Mouse (Mus musculus): ENCODE results near the gene Ano10.

The Ano10 gene

DNA sequence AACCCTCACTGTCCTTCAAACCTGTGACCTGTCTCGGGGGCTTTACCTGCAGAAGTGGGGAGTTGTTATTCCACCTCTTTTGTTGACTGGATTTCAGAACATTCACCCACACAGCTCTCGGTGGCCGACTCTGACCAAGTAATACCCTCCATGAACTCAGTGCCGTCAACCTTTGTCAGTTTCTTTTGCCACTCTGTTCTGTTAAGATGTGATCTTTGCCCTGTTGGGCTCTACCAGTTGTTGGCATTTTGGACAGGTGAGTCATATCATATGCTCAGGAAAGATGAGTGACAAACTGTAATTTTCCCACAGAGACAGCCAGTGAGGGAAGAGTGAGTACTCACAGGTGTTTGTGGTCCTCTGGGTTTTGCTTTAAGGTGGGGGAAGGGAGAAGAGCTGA, 129.7 kb downstream of the Ano10 start:
- no peak for DNase-seq (ENCODE audit: extremely low read depth, low read depth)

DNA sequence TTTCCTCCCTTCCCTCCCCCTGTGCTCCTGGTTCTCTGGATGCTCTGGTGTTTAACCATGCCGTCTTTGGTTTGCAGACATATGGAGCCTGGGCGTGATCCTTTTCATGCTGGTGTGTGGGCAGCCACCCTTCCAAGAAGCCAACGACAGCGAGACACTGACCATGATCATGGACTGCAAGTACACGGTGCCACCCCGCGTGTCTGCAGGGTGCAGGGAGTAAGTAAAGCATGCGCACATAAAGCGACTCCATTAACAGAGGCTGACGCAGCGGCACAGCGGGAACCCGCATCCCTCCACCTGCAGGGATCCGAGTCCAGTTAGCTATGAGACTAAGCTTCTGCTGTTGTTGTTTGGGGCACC, 137.2 kb downstream of the Ano10 start:
- DNase-seq (ENCODE audit: extremely low read depth, low read depth): no peak

DNA sequence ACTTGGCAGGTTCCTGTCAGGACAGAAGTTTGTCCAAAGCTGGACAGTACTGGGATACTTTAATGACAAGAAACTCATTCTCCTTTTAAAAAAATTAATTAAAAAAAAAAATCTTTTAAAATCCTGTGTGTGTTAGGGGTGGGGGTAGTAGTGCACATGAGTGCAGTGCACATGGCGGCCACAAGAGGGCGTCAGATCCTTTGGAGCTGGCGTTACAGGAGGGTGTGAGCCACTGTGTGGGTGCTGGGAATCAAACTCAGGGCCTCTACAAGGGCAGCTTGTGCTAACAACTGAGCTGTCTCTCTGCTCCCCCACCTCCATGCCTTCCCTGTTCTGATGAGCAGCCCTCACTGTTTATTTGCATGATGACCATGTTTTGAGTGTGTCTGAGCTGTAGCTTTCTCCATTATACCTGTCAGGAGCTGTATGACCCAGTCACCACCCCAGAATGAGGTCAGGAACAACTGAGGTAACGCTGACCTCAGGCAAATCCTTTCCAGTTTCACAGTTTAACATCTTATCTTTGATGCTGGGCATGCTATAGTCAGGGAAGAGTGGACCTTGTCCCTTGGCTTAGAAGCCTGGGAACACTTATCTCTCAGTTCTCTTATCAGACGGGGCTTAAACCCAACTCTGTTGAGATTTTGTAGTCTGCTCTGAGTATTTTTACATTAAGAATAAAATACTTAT, 137.7 kb downstream of the Ano10 start:
- no peak for DNase-seq (ENCODE audit: extremely low read depth, low read depth)

DNA sequence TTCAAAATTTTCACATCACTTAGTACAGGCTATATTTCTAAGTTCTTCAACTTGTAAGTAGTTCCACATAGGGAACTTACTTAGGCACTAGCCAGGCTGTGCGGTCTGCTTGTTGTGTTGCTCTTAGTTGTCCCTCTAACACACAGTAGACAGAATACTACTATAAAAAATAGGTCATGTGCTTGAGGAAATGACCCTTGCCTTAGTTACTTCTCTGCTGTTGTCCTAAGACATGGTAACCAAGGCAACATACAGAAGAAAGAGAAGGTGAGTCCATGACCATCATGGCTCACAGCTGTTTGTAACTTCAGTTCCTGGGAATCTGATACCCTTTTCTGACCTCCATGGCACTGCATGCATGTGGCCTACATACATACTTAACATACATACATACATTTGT, 139.0 kb downstream of the Ano10 start:
- no peak for DNase-seq (ENCODE audit: extremely low read depth, low read depth)

DNA sequence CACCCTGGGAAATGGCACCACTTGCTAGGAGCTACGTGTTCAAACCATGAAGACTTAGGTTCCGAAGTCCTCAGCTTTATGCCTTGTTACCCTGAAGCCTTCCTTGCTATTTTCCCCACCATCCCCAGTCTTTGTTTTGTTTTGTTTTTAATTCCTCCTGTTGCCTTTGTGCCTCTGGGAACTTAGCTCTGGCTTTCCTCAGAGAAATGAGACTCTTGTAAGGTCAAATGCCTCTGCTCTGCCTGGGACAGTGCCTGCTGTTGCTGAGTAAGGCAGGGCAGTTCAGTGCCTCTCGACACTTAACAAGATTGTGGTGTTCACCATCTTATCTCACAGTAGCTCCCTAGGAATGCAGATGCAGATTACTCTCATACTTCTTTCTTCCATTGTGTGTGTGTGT, 140.8 kb downstream of the Ano10 start:
- DNase-seq (ENCODE audit: extremely low read depth, low read depth): no peak

DNA sequence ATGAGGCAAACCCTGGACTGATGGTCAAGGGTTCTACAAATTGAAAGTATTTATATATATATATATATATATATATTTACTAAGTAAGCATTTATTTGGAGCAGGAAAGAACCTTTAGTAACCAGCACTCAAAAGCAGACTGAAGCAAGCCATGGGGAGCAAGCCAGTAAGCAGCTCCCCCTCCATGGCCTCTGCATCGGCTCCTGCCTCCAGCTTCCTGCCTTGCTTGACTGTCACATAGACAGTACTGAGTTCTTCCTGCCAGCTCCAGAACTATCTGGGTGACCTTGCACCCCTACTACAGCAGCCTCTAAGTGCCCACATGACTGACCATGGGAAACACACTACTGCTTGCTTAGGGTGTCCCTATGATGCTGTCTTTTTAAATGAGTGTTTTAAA, 141.7 kb downstream of the Ano10 start:
- no peak for DNase-seq (ENCODE audit: extremely low read depth, low read depth)

DNA sequence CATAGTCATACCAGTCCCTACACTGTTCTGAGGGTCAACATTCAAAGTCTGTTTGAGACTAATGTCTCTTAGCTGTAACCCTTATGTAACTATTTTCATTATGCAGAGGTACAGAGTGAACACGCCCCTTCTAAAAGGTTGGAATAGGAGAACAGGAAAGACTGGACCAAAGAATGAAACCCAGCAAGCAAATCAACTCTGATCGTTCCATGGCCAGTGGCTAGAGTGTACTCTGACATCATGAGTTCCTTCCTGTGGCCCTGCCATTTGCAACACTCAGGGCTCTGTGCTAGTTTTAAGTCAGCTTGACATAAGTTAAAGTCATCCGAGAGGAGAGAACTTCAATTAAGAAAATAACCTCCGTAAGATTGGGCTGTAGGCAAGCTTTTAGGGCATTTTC, 142.2 kb downstream of the Ano10 start:
- DNase-seq (ENCODE audit: extremely low read depth, low read depth): no peak

DNA sequence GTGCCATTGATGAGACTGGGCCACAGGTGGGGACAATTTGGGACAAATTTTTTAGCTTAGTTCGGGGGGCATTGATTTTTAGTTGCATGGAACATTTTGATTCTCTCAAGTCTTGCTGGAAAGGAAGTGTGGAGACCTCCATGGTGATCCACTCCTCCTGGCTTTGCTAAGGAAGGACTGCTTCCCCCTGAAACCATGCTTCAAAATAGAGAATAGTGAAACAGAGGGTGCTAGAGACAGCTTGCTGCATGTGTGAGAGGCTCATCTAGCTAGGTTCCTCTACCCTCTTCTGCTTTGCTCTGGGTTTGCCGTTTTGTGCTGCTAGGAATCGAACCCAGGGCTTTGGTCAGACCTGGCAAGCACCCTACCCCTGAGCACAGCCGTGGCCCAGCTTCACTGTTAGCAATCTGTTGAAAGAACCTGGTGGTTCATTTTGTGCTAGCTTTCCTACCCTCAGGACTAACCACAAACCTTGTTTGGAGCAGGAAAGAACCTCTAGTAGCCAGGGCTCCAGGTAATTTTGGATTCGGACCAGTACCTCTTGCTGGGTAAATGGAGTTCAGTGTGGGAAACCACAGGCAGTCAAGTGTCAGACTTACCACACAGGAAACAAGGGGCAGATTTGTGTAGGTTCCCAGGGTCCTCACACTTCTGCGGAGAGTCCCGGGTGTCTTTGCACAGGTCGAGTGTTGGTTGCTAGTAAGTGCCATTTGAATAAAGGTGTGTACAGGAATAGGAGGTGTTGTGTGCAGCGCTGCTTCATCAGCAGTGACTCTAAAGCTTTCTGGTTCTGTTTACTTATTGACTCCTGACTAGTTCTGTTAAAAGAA, 144.0 kb downstream of the Ano10 start:
- DNase-seq (ENCODE audit: extremely low read depth, low read depth): no peak

DNA sequence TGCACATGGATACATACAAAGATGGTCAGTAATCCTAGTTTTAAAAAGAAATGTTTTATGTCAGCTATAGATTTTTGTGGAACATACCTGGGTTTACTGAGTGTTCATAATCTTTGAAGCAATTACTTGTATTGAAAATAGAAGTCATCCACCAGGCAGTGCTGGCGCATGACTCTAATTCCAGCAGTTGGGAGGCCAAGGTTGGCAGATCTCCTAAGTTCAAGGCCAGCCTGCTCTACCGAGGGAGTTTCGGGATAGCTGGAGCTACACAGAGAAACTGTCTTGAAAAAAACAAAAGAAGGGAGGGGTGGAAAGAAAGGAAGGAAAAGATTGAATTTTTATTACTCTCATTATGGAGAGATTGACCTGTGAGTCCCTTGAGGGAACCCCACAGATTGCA, 145.9 kb downstream of the Ano10 start:
- DNase-seq (ENCODE audit: extremely low read depth, low read depth): no peak

DNA sequence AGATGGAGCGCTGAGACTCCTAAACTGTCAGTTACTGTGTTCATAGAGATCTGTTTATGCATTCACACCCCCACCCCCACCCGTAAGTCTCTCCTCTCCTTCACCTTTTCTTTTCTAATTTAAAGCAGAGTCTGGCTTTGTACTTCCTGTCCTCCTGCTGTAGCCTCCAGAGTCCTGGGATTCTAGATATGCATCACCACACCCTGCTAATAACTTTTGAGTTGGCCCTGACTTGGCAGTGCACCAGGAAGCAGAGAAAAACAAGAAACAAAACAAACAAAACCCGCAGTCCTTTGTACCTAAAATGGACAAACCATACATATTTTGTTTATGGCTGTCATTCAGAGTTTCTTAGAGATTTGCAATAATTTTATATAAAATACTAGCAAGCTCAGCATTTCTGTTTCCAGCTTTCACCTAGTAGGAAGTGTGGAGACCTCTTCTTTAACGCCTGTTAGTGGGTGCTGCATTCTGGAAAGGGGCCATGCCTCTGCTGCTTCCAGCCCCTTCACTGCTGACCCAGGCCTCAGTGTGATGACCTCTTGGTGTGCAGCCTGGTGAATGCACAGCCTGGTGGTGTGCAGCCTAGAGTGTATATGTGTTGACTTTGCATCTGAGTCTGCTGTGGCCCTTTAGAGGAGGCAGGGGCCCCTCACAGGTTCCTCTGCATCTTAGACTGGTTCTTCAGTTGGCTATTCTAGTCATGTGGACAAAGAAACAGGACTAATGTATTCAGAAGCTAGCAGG, 147.9 kb downstream of the Ano10 start:
- DNase-seq (ENCODE audit: extremely low read depth, low read depth): no peak

DNA sequence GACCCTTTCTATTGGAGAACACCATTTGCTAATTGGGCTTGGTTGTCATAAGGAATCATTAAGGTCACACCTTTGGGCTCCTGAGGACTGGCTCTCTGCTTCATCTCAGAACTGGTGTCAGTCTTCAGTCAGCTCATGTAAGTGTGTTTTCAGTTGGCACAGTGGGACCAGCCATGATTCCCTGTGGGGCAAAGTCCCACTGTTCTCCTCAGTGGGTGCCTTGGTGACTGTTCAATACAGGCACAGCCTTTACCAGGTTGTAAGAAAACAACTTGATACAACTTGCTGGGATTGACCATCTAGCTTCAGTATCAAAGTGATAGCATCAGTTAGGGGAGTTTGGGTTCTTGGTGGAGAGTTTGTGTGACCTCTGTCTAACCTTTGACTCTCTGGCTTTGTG, 148.5 kb downstream of the Ano10 start:
- no peak for DNase-seq (ENCODE audit: extremely low read depth, low read depth)

DNA sequence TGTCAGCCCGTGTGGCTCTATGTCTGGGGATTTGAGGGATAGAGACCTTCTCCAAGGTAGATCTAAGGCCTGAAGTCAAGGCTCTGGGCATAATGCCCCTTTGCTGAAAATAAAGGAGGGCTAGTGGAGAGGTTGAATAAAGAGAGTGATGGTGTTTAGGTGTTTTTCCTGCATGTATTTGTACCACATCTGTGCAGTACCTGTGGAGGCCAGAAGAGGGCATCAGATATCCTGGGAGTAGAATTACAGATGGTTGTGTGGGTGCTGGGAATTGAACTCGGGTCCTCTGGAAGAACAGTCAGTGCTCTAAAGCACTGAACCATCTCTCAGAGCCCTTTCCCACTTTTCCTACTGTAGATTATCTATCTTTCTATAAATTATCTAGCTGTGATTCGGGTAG, 149.4 kb downstream of the Ano10 start:
- no peak for DNase-seq (ENCODE audit: extremely low read depth, low read depth)

DNA sequence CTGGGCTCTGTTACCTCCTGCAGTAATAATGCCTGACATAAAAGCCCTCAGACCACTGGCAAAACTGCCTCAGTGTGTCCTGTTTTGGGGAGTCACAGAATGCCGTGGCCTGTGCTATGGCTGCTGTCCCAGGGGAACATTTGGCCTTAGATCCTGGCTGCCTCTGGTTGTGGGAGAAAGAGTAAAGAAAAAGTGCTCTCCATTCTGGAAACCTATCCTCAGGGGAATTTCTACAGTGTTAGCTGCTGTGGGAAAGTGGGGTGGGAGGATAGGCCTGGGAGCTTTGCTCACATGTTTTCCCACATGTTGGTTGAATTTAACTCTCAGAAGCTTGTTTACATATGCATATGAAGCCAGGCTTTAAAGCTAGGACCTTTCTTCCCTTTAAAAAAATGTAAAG, 151.0 kb downstream of the Ano10 start:
- no peak for DNase-seq (ENCODE audit: extremely low read depth, low read depth)

DNA sequence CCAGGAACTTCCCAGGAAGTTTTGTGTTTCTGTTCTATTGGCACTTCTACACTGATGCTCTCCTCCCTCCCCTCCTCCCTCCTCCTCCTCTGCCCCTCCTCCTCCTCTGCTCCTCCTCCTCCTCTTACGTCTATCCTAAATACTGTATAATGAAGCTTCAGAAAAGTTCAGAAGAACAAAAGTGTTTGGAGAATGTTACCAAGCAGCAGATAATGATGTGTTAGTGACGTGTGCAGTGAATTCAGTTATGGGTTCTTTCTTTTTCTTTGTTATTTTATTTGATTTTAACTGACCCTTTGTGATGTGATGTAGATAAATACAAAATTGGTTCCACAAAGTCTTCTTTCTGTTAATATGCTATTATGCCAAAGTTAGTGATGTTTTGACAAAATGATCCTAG, 155.0 kb downstream of the Ano10 start:
- DNase-seq (ENCODE audit: extremely low read depth, low read depth): no peak

DNA sequence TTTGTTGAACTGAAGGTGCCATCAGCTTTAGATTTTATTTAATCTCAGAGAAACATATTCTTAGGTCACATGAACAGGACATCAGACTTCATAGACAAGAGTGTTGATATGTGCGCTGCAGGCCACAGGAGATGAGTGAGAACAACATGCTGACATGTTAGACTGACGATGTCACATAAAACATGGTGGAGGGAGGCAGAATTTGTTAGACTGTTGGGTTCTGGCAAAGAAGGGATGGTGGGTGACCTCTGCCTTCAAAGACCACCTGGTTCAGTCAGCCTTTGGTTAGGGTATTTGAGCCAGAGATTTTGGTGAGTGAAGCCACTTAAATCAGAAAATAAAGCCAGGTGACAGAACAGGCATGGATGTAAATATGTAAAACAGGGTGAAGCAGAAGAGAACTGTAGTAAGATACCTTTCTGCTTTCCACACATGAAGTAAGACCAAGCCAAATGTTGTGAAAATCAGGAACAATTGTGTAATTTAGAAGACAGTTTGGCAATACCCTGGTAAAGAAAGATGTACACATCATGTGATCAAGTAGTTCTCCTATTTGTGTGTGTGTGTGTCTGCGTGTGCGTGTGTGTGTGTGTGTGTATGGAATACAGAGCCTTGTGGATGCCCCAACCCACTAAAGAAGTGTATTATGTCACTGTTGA, 155.7 kb downstream of the Ano10 start:
- no peak for DNase-seq (ENCODE audit: extremely low read depth, low read depth)

DNA sequence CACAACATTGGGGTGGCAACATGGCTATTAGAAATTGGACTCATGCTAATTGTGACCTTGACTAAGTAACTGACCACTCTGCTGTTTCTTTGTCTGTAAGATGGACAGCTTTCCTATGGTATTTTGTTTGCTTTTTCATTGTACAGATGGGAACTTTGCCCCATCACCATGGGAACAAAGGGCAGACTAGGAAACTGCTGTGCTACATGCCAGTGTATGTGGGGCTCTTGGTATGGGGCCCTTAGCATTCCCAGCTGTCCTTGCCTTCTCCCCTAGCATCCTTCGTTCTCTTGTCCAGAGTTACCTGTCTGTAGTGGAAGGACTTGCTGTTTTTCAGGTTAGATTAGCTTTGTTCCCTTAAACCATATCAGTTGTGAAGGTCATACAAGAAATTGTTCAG, 156.3 kb downstream of the Ano10 start:
- DNase-seq (ENCODE audit: extremely low read depth, low read depth): no peak

DNA sequence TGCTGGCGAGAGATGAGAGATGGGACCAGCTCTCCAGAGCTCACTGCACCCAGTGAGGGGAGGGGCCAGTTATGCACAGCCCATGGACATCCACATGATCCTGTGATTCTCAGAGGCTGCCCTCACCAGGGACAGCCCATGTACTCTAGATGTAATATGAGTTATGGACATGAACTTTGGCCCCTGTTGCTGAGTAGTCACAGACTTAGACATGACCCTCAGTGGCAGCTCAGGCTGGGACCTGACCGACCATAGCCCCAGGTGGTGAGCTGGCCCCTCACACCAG, 158.4 kb downstream of the Ano10 start:
- no peak for DNase-seq (ENCODE audit: extremely low read depth, low read depth)

DNA sequence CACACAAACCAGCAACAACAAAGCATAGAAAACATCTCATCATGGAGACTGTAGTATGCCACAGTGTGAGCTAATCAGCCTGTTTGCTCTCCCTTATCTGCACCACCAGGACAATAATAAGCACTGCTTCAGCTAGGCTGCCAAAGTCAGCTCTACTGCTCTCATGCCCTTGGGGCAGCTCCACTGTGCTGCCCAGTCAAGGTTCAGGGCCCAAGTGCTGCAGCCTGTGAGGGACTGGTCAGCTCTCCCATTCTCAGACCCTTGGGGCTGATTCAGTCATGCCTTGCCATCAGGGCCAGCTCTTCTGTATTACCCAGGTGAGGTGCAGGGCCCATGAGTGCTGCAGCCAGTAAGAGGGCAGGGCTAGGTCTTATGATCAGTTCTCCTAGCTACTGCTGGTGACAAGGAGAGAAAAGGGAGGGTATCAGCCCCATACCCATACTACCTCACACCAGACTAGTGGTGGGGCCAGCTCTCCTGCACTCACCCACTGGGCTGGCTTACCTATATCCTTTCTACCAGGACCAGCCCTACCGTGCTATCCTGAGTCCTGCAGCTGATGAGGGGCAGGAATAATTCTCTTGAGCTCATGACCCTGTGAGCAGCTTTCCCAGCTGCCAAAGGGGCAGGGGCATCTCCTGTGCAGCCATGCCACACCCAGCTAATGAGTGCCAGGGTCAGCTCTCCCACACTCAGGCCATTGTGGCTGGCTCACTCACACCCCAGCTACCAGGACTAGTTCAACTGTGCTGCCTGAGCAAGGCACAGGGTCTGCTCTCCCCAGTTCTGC, 158.9 kb downstream of the Ano10 start:
- no peak for DNase-seq (ENCODE audit: extremely low read depth, low read depth)

DNA sequence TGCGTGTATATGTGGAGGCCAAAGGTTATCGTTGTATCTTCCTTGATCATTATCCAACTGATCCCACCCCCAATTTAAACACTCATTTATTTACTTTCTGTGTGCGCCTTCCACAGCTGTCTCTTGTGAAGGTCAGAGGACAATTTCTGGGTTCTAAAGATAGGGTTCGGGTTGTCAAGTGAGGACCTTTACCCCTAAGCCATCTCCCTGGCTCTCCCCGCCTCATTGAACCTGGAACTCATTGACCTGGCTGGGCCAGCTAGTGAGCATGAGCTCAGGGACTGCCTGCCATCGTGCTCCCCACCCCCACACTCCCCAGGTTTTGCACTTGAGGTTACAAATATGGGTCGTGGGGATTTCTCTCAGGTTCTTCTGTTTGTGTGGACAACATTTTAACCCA, 162.1 kb downstream of the Ano10 start:
- no peak for DNase-seq (ENCODE audit: extremely low read depth, low read depth)

DNA sequence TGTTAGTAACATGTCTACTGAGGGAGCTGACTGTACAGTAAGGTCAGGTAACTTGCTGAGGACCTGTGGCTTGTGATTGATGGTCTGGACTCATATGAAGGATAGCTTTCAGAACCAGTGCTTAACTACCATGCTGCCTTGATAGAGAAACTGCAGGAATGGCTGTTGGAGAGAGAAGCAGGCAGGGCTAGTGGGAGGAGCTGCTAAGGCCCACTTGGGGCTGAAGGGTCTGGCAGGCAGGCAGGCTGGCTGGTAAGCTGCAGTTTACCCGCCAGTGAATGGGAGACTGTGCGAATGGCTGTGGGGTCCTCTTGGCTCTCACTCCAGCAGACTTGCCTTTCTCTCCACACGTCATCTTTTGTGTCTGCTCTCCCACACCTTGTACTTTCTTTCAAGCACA, 163.6 kb downstream of the Ano10 start:
- DNase-seq (ENCODE audit: extremely low read depth, low read depth): no peak

DNA sequence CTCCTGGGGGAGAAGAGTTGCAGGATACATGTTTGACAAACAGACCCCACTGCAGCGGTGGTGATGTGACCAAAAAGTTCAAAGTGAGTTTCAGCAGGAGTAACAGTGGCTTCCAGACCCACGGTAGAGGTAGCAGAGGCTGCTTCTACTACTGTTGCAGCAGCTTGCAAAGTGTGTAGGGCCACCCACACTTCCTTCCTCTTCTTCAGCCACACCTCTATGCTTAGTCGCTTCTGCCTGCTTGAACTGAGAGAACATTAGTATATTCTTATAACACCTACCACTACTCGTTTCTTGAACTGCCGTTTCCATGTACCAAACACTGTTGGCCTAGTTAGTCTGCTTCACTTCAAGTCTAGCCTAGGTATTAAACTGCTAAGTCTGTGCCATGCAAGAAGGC, 165.5 kb downstream of the Ano10 start:
- DNase-seq (ENCODE audit: extremely low read depth, low read depth): no peak
